Mouse (Mus musculus): ENCODE results near the gene Mettl27.

GRCm38 (mm10) chr5:134919097-134919496, 13.1 kb upstream of the Mettl27 start:
- TF ChIP-seq GATA1 (IDR thresholded peaks at IDR 0.05; ENCODE audit: low read length) (peak; percentile 91), TAL1 (IDR thresholded peaks at IDR 0.05; ENCODE audit: low read length) (peak; percentile 83)
